Mouse (Mus musculus) lung, postnatal 0 days (tissue): ENCODE measurements around the gene Nrxn3.

Experiments used
- CTCF ChIP-seq: IDR thresholded peaks from 2 replicates; pipeline ENCODE4 v1.5.1; 2016; ENCODE audit warnings: antibody characterized with exemption, mild to moderate bottlenecking
- EP300 ChIP-seq: IDR thresholded peaks from 2 replicates; pipeline ENCODE4 v1.6.1; 2016; ENCODE audit warnings: antibody characterized with exemption, mild to moderate bottlenecking, control low read depth

- TF ChIP-seq CTCF (no peak), EP300 (no peak)
Measured at GRCm38 (mm10) chr12:89867124-89867523, 1144.4 kb downstream of the Nrxn3 start.
